Mouse (Mus musculus) lung, postnatal 4 days (tissue): ENCODE measurements at regions not wholly inside any gene's neighbourhood (a gene's known extent, or its start where the extent isn't known, plus 50 kb on each side); places are given as distances from the start of the nearest gene placed in this dataset.

ENCODE experiments used
- DNase-seq, 2 experiments: peaks; one replicate each; pipeline ENCODE4 v3.0.0; 2021

DNA sequence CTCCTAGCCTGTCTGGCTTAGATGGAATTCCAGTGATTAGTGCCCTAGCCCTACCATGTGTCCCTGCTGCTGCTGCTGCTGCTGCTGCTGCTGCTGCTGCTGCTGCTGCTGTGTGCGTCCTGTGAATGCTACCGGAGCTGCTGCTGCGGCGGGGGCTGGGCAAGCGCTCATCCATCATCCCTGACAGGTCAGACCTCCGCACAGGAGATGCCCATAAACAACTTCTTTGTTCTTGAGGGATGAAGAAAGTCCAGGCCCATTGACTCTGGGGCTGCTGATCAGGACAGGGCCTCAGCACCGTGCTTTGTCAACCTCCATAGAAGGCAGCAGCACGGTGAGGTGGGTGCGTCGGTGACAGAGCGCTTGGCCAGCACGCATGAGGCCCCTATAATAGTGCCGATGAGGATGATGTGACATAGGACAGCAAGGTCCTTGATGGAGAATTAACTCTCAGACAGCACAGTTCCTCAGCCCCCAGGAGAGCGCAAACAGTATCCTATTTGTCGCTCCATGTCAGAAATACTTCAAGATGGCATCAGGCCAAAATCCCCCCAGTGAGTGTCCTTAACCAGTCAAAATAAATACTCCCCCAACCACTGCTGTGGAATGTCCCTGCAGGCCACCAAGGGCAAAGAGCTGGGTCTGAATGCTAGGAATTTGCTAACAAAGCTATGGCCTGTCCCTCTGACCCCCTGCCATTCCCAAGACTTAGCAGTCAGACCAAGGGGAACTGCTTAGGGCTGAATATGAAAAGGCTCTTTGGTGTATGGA, 95.1 kb upstream of the Errfi1 start:
- peak; percentile 51 to 73 for DNase-seq

DNA sequence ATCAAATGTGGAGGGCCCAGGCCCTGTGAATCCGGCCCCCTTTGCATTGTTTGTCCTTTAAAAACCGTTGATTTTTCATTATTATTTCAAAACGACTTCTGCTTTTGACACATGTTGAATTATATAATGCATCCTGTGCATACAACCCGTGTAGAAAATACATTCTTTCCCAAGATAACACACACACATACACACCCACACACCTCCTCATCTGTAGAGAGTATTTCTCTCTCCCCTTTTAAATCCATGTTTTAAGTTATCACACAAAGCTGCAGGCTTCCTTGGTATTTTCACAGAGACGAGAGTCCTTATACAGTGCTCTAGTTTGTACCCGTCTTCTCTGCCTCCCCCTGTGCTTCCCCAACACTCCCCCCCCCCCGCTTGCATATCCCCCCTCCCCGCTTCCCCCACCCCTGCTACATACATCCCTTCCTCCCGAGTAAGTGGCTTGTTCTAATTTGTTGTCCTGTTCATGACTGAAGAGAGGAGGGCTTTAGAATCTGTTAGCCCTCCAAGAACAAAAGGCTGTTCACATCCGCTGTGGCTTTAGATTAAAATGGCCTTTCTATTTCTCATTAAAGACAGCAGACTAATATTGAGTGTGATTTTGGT, 95.8 kb upstream of the Errfi1 start:
- DNase-seq = no peak

DNA sequence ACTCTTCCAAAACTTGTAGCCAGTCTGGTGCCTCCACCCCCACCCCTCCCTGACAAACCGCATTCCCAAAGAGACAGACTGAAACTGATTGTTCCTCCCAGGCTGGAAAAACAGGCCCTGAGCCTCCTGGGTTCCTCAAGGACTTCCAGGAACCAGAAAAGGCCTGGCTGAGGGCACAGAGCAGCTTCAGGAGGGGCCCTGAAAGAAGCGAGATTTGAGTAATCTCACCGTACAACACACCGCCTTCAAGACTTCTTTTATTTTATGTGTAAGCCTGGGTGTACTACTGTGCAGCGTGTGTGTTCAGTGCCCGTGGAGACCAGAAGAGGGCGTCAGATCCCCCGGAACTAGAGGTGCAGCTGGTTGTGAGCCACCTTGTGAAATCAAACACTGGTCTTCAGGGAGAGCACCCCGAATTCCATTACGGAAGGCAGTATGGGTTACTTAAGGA, 96.4 kb upstream of the Errfi1 start:
- peak; percentile 67 to 69 for DNase-seq

DNA sequence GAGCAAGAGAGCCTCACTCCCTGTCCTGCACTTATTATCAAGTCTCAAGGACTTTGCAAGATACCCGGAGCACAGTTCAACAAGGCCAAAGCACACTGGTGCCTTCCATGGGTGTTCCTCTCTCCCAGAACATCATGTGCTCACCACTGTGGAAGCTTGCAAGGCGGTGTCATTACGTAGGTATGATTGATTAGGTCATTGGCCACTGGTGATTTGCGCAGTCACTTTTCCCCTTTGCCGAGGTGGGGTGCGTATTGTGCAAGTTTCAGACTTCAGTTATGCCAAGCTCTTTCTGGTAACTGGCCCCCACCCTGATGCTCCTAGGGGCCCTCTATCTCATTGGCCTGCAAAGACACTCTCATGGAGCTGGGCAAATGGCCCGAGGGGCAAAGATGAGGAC, 98.3 kb upstream of the Errfi1 start:
- no peak for DNase-seq

DNA sequence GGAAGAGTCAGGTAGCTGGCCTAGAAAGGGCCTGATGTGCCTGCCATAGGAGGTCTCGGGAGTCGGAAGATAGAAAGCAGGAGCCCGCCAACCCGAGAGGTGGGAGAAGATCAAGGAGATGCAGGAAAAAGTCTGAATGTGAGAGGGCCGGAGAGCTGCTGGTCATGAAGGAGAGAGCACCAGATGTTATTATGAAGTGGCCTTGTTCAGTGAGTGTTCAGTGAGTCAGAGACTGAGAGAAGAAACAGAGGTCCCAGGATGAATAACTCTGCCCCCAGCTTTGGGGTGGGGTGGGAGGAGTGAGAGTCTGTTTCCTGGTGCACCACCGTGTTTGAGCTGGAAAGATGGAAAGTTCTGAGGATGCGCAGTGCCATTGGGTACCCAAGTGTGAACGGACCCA, 100.2 kb upstream of the Slc45a1 start:
- DNase-seq = no peak

DNA sequence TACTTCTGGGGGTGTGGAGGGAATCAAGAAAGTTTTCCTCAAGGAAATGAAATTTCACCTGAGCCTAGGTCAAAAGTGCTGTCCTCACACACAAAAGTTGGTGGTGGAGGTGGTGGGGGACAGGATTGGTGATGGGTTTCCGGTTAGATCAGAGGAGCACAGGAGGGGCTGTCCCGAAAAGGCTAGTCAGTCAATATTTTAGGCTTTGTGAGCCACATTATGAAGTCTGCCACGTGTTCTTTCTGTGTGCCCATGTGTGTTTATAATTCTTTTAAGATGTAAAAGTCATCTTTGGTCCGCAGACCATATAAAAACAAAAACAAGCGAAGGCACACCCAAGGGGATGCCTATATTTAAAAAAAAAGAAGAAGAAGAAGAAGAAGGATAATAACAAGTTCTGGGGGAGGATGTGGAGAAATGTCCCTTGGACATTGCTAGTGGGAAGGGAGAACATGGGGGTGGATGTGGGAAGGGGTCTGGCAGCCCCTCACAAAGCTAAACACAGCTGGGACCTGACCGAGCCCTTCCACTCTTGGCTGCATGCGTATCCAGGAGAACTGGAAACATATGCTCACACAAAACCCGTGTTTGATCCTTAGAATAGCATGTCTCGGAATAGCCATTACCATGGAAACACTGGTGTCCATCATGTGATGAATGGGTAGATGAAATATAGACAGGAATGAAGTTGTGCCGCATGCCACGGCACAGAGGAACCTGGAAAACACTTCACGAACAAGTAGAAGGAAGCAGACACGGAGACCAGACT, 98.7 kb upstream of the Slc45a1 start:
- DNase-seq = no peak

DNA sequence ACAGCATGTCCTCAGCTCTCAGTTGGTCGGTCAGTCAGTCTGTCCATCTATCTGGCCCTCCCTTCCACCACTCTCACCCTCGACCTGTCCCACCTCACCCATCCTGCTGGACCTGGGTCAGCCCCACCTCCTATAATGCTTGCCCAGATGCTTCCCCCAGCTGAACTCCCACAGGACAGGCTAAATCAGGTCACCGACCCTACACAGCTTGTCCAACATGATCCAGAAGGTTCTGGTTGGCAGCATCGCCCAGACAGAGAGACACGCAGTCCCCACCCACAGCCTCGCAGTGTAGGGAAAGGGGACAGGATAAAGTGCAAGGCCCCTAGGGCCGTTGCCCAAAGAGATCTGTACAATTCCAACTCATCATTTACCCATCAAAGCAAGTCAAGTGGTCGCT, 97.1 kb upstream of the Slc45a1 start:
- DNase-seq = no peak

DNA sequence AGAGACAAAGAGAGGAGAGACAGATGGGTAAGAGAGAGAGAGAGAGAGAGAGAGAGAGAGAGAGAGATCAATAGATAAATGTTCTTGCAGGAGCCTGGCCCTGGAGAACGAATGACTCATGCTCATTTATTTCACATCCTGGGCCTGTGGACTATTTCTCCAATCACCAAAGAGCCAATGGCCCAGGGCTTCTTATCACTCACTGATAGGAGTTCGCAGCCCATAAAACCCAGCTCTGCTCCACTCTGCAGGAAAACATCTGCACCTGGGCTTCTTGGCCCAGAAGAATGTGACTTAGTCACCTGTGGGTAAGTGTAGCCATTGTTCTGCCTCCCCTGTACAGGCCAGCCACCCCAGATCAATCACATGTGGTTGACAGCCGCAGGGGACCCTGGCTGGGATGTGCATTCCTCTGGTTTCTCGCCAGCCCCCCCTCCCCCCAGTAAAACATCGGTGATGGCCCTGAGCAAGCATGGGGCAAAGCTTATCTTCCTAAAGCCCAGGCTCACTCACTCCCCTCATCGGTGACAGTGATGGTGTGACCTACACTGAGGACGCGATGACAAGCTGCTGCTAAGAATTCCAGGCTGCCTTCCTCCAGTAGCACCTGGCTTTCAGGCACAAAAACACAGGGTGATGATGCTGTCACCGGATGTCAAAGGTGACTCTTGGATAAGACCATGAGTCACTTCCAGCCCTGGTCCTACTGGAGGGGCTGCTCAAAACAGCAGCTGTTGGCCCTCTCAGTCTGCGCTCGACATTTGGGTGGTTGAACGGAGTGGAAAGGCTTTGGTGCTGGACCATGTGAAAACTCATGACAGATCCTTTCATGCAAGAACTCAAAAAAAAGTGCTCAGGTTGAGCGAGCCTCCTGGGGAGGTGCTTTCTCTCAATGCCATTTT, 96.4 kb upstream of the Slc45a1 start:
- no peak for DNase-seq

DNA sequence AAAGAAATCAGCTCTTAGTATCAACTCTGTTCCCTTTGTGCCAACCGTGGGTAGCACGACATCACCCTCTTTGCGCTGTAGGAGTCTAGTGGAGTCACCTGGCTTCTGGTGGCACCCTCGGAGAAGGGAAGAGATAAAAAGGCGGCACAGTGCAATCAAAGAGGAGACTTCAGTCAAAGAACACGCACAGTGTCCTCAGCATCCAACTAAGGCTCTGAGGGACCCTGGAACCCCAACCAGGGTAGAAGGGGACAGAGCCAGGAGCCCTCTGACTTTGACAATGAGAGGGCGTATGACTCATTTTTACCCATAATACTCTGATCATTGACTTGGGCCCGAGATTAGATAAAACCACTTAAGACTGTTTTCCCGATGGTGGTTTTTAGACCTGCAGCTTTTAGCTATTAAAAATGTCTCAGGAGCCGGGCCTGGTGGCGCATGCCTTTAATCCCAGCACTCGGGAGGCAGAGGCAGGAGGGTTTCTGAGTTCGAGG, 94.5 kb upstream of the Slc45a1 start:
- DNase-seq = no peak

DNA sequence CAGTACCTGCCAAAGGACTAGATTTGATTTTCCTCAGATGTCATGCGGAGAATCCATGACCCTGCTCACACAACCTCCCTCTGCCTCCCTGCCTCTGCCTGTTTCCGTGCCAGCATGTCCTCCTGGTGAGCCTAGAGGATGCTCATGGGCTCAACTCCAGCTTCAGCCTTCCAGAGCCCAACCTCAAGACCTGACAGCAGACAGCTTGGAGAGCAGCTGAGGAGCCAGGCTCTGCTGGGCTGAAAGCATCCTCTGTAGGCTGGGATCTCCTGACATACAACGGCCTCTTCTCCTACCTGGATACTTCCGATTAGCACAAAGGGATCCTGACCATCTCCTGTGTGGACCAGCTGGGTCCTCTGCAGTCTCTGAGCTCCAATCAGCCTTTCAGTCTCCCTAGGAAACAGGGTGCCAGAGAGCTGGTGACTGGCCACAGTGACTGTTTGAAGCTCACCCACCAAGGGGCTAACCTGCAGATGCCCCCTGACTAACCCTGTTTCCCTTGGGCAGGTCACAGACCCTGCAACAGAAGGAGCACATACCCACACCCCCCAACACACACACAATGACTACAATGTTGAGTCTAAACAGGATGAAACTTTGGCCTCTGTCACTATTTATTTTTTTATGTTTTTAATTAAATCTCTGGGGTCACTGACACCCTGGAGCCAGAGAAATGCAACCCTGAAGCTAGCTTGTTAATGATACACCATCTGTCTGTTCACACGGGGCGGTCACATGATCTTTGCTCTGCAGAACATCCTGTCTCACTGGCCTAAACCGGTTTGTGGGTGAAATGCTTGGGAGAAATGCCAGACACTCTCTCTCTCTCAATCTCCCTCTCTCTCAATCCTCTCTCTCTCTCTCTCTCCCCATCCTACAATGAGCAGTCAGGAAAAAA, 93.8 kb upstream of the Slc45a1 start:
- peak; percentile 52 to 72 for DNase-seq

DNA sequence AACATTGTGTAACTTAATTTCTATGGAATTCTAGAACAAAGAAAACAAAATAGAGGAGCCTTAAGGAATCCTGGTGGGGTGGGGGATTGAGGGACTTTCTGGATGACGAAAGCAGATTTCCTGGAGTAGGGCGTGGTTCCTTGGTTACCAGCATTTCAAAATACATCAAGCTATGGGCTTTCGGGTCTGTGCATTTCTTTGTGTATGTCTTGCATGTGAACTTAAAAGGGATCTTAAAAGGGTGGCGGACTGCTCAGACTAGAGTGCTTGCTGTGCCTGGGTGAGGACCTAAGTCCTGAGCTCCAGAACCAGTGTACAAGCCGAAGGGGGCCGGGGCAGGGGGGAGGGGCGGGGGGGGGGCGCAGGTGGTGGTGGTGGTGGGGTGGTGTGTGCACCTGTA, 91.5 kb upstream of the Slc45a1 start:
- no peak for DNase-seq

DNA sequence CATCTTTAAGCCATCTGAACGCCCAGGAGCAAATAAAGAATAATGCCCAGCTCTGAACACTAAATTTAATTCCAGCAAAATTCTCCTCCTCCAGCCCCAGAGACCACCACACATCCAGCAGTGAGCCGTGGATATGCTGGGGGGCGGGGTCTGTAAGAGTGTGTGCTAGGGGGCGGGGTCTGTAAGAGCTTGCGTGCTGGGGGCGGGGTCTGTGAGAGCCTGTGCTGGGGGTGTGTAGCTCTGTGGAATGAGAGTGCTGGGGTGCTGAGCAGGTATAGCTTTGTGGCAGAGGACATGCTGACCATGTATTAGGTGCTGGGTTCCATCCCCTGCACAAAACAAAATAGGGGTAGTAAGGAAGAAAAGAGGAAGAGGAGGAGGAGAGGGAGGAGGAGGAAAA, 91.1 kb upstream of the Slc45a1 start:
- DNase-seq = peak; percentile 59 to 69

DNA sequence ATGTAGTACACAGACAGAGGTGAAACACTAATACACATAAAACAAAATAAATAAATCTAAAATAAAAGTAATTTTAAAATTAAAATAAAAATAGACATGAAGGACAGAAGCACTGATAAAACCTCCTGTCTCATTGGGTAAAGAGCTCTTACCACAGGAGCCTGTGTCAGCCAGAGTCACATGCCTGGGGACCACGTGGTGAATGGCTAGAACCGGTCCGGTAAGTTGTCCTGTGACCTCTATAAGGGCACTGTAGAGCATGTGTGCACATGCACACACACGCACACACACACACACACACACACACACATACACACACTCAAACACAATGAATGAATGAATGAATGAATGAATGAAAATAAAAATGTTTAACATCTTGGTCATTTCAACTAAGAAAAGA, 89.8 kb upstream of the Slc45a1 start:
- DNase-seq = peak in 1 of 2 experiments; percentile 56

DNA sequence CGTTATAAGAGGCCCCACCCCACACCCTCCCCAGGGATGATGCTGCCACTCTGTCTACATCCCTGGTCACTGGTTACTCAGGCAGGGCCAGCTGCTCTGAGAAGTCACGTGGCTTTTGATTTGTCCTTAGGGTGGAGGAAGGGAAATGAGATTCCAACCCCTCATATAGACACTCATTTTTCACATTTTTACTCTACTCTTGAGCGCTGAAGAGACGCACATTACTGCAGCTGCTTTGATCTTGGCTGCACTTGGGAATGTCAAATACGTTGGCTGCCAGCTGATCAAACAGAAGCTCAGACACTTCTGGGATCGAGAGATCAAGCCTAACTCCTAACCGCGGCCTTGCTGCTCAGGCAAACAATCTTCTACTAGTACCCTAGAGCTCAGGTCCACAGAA, 88.2 kb upstream of the Slc45a1 start:
- peak; percentile 66 to 85 for DNase-seq

DNA sequence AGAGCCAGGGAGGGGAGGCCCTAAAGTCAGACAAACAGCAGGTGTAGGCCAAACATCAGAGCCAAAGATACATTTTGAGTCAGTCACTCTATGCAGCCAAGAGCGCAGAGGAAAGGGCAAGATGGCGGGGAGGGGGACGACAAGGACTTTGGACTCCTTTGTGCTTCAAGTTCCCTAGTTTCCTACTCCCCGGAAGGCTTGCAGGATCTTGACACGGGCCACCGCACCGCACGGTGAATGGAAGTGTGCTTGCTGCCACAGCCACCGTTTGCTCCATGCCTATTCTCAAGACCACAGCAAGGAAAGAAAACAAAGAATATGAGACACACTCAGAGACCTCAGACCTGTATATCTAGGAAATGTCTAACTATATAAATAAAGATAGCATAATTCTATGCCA, 86.8 kb upstream of the Slc45a1 start:
- no peak for DNase-seq

DNA sequence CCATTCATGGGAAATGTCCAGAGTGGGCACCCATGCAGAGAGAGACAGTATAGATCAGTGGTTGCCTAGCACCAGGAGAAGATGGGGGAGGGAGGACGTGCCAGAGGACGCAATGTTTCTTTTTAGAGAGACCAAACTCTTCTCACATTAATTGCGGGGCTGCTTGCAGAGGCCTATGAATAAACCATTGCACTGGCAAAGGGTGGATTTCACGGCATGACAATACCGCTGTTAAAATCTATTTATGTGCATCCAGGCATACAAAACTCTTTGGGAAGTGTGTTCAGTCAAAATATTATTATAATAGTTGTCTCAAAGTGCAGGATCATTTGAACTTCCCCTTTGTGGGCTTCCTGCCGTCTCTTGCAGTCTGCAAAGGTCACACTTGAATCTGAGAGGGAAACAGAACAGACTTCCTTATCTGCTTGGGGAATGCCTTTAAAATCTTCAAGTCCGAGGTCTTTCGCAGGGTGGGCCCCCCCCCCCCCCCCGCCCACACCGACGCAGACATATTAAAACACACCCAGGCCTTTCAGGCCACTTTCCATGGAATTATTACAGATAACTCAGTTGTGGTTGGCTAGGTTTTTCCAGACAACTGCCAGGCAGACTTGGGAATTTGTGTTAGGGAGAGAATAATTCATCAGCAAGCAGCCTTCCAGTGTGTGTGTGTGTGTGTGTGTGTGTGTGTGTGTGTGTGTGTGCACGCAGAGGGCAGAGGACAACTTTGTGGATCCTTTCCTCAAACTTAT, 78.3 kb upstream of the Slc45a1 start:
- DNase-seq = peak; percentile 55 to 63

DNA sequence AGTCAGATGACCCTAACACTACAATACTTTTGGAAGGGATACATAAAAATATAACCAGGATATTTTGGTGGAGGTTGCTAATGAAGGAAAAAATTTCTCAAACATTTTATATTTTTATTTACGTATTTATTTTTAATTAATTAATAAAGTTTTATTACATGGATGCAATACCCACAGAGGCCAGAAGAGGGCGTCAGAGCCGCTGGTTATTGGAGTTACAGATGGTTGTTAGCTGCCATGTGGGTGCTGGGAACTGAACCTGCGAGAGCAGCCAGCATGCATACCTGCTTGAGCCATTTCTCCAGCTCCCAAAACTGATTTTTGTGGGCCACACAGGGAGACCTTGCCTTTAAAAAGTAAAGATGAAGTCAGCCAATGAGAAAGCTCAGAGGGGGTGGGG, 74.6 kb upstream of the Slc45a1 start:
- no peak for DNase-seq

DNA sequence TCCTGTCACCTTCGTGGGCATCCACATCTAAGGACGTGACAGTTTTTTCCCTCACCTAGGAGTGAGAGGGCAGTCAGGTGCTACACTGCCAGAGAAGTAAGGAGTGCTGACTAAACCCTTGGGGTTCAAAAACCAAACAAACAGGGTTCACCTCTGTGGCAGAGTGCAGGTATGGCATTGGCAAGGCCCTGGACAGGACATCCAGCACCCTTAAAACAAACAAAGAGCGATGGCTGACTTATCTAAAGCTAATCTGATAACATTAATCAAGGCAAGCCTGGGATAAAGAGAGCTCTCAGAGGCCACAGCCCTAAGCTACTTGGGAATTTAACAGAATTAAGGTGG, 74.1 kb upstream of the Slc45a1 start:
- DNase-seq = no peak

DNA sequence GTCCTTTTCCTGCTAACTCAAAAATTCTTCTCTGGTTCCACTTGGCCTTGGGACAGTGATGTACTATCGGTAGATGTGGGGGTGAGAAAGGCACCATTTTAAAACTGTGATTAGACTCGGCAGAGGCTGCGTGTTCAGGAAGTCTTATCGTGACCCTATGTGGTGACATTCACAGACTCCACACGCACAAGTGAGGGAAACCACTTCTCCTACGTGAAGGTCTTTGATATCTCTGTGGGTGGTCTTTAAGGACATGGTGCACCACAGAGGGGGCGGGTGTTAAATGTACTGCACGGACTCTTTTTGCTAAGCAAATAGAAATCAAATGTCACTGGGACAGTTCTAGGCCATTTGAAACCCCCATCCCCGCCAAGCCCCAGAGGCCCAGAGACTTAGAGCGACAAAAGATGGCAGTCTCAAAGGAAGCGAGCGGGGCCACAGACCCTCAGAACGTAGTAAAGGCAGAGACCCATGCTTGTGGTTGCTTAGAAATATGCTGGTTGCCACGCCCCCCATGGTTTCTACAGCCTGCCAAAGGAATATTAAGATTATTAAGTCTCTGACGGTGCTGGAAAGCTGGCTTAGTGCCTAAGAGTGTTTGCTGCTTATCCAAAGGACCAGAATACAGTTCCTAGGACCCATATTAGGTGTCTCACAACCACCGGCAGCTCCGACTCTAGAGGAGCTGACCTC, 73.6 kb upstream of the Slc45a1 start:
- peak in 1 of 2 experiments; percentile 28 for DNase-seq

DNA sequence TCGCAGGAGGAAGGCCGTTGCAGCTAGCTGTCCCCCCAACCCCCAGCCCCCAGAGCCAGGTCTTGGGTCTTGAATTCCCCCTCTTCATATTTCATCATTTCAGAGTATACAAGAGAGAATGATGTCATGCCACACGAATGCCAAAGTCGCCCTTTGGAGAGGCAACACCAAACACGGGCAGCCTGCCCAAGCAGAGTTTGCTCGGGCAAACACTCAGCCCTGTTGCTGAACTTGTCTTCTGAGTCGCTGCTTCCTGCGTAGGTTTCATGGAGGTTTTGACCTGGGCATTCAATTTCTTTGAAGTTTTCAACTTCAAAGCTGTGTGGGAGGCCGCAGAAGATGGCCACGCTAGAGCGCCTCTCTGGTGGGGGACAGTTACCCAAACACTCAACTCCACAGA, 72.8 kb upstream of the Slc45a1 start:
- peak; percentile 90 to 94 for DNase-seq
